Mouse (Mus musculus): Measurements from ENCODE around the gene Asb2. TPM values are rescaled to one million over a fixed set of nuclear protein-coding genes. Genes with fewer than 3 reads are reported as not detected.

Gene Asb2
- 0.27 TPM in 1 of 2 replicates, not detected in the other for total RNA-seq (2012; rRNA removed)

GRCm38 (mm10) chr12:103355746-103356414, at the start of gene Asb2:
Asb2 (minus strand) TSS chr12:103356001.
- H3K4me1 ChIP-seq (ENCODE audit: control insufficient read depth in 2 of 2, insufficient read depth in 2 of 2, low read length in 2 of 2, poor library complexity in 1 of 2): no peaks in the 10 kb centered on the region
- TF ChIP-seq CHD2 (IDR thresholded peaks at IDR 0.05; ENCODE audit: low read depth, low read length) (no peak), ZNF384 (IDR thresholded peaks at IDR 0.05; ENCODE audit: low read depth, low read length) (no peak), HCFC1 (IDR thresholded peaks at IDR 0.05; ENCODE audit: borderline replicate concordance, insufficient read depth, low read length) (no peak), ZC3H11A (IDR thresholded peaks at IDR 0.05; ENCODE audit: borderline replicate concordance, low read depth, low read length) (no peak), MAFK (IDR thresholded peaks at IDR 0.05; ENCODE audit: insufficient read depth, low read depth, low read length) (no peak)
- no peak for DNase-seq (ENCODE audit: low read depth, low spot score)
- no peaks in the 10 kb centered on the region for H3K9me3 ChIP-seq (ENCODE audit: control insufficient read depth, insufficient read depth, low read depth, low read length)
- H3K9ac ChIP-seq (ENCODE audit: insufficient read depth, low read depth, low read length, poor library complexity, severe bottlenecking): no peak within 1 kb of the TSS
- no peaks in the 10 kb centered on the region for H3K36me3 ChIP-seq (ENCODE audit: control insufficient read depth, insufficient read depth, low read length, poor library complexity, severe bottlenecking)
- no peak within 1 kb of the TSS for H3K4me3 ChIP-seq (ENCODE audit: insufficient read depth in 1 of 2, low read depth in 1 of 2, low read length in 2 of 2, poor library complexity in 1 of 2, severe bottlenecking in 1 of 2)
- no peak within 1 kb of the TSS for H3K27ac ChIP-seq (ENCODE audit: insufficient read depth, low read depth, low read length, poor library complexity, severe bottlenecking)
- in situ Hi-C loops (cut with MboI; ENCODE audit: low sequenced_read_pairs in 2 of 2, unreplicated experiment in 2 of 2): no loop called here

GRCm38 (mm10) chr12:103404131-103404530, 48.3 kb upstream of the Asb2 start:
- no peaks in the 10 kb centered on the region for H3K9me3 ChIP-seq (ENCODE audit: control insufficient read depth, insufficient read depth, low read depth, low read length)
- DNase-seq (ENCODE audit: low read depth, low spot score): no peak
- H3K27ac ChIP-seq (ENCODE audit: insufficient read depth, low read depth, low read length, poor library complexity, severe bottlenecking): no peak overlapping the region
- no peaks in the 10 kb centered on the region for H3K4me1 ChIP-seq (ENCODE audit: control insufficient read depth in 2 of 2, insufficient read depth in 2 of 2, low read length in 2 of 2, poor library complexity in 1 of 2)
- no peak overlapping the region for H3K9ac ChIP-seq (ENCODE audit: insufficient read depth, low read depth, low read length, poor library complexity, severe bottlenecking)
- in situ Hi-C loops (cut with MboI; ENCODE audit: low sequenced_read_pairs in 2 of 2, unreplicated experiment in 2 of 2): no loop called here
- peaks cover 38% of the 10 kb centered on the region for H3K36me3 ChIP-seq (ENCODE audit: control insufficient read depth, insufficient read depth, low read length, poor library complexity, severe bottlenecking)
- no peak for TF ChIP-seq ZNF384 (IDR thresholded peaks at IDR 0.05; ENCODE audit: low read depth, low read length)
- no peak for TF ChIP-seq ZC3H11A (IDR thresholded peaks at IDR 0.05; ENCODE audit: borderline replicate concordance, low read depth, low read length)
- TF ChIP-seq CHD2 (IDR thresholded peaks at IDR 0.05; ENCODE audit: low read depth, low read length): no peak
- TF ChIP-seq MAFK (IDR thresholded peaks at IDR 0.05; ENCODE audit: insufficient read depth, low read depth, low read length): no peak
- TF ChIP-seq HCFC1 (IDR thresholded peaks at IDR 0.05; ENCODE audit: borderline replicate concordance, insufficient read depth, low read length): no peak
- H3K4me3 ChIP-seq (ENCODE audit: insufficient read depth in 1 of 2, low read depth in 1 of 2, low read length in 2 of 2, poor library complexity in 1 of 2, severe bottlenecking in 1 of 2): no peak overlapping the region

GRCm38 (mm10) chr12:103396751-103397150, 41.0 kb upstream of the Asb2 start:
- DNase-seq (ENCODE audit: low read depth, low spot score): no peak
- in situ Hi-C loops (cut with MboI; ENCODE audit: low sequenced_read_pairs in 2 of 2, unreplicated experiment in 2 of 2): no loop called here
- TF ChIP-seq ZNF384 (IDR thresholded peaks at IDR 0.05; ENCODE audit: low read depth, low read length) (no peak), HCFC1 (IDR thresholded peaks at IDR 0.05; ENCODE audit: borderline replicate concordance, insufficient read depth, low read length) (no peak), MAFK (IDR thresholded peaks at IDR 0.05; ENCODE audit: insufficient read depth, low read depth, low read length) (no peak), CHD2 (IDR thresholded peaks at IDR 0.05; ENCODE audit: low read depth, low read length) (no peak), ZC3H11A (IDR thresholded peaks at IDR 0.05; ENCODE audit: borderline replicate concordance, low read depth, low read length) (no peak)
- no peak overlapping the region for H3K27ac ChIP-seq (ENCODE audit: insufficient read depth, low read depth, low read length, poor library complexity, severe bottlenecking)
- H3K36me3 ChIP-seq (ENCODE audit: control insufficient read depth, insufficient read depth, low read length, poor library complexity, severe bottlenecking): no peaks in the 10 kb centered on the region
- no peaks in the 10 kb centered on the region for H3K9me3 ChIP-seq (ENCODE audit: control insufficient read depth, insufficient read depth, low read depth, low read length)
- no peak overlapping the region for H3K9ac ChIP-seq (ENCODE audit: insufficient read depth, low read depth, low read length, poor library complexity, severe bottlenecking)
- no peak overlapping the region for H3K4me3 ChIP-seq (ENCODE audit: insufficient read depth in 1 of 2, low read depth in 1 of 2, low read length in 2 of 2, poor library complexity in 1 of 2, severe bottlenecking in 1 of 2)
- H3K4me1 ChIP-seq (ENCODE audit: control insufficient read depth in 2 of 2, insufficient read depth in 2 of 2, low read length in 2 of 2, poor library complexity in 1 of 2): peaks cover 0 to 3% of the 10 kb centered on the region in 2 experiments; a peak in 1 of 4 replicates

- in situ Hi-C loops (cut with MboI; ENCODE audit: low sequenced_read_pairs in 2 of 2, unreplicated experiment in 2 of 2): no loop called here
- Histone ChIP-seq H3K36me3 (ENCODE audit: control insufficient read depth, insufficient read depth, low read length, poor library complexity, severe bottlenecking) (no peaks in the 10 kb centered on the region), H3K9ac (ENCODE audit: insufficient read depth, low read depth, low read length, poor library complexity, severe bottlenecking) (no peak overlapping the region), H3K9me3 (ENCODE audit: control insufficient read depth, insufficient read depth, low read depth, low read length) (no peaks in the 10 kb centered on the region), H3K27ac (ENCODE audit: insufficient read depth, low read depth, low read length, poor library complexity, severe bottlenecking) (no peak overlapping the region), H3K4me3 (ENCODE audit: insufficient read depth in 1 of 2, low read depth in 1 of 2, low read length in 2 of 2, poor library complexity in 1 of 2, severe bottlenecking in 1 of 2) (no peak overlapping the region), H3K4me1 (ENCODE audit: control insufficient read depth in 2 of 2, insufficient read depth in 2 of 2, low read length in 2 of 2, poor library complexity in 1 of 2) (peaks cover 0 to 3% of the 10 kb centered on the region in 2 experiments; a peak in 1 of 4 replicates)
- TF ChIP-seq MAFK (IDR thresholded peaks at IDR 0.05; ENCODE audit: insufficient read depth, low read depth, low read length) (no peak), ZC3H11A (IDR thresholded peaks at IDR 0.05; ENCODE audit: borderline replicate concordance, low read depth, low read length) (no peak), ZNF384 (IDR thresholded peaks at IDR 0.05; ENCODE audit: low read depth, low read length) (no peak), HCFC1 (IDR thresholded peaks at IDR 0.05; ENCODE audit: borderline replicate concordance, insufficient read depth, low read length) (no peak), CHD2 (IDR thresholded peaks at IDR 0.05; ENCODE audit: low read depth, low read length) (no peak)
- no peak for DNase-seq (ENCODE audit: low read depth, low spot score)
Measured at GRCm38 (mm10) chr12:103395486-103396275, 39.9 kb upstream of the Asb2 start.

Measured in ES-E14 (cell line).